Mouse (Mus musculus): Measurements from ENCODE around the gene Ccs. TPM values are rescaled to one million over a fixed set of nuclear protein-coding genes. Genes with fewer than 3 reads are reported as not detected.
A peak's percentile ranks its signal among the peaks of the same experiment; 100 is the strongest.
"Not testable (repeated sequence)": the region's sequence is repeated elsewhere in the genome, so short reads cannot be mapped to it uniquely, and the experiment has no call there.

Ccs gene
- polyA plus RNA-seq, 1 experiment from 2014 or later: 46.4 TPM

DNA sequence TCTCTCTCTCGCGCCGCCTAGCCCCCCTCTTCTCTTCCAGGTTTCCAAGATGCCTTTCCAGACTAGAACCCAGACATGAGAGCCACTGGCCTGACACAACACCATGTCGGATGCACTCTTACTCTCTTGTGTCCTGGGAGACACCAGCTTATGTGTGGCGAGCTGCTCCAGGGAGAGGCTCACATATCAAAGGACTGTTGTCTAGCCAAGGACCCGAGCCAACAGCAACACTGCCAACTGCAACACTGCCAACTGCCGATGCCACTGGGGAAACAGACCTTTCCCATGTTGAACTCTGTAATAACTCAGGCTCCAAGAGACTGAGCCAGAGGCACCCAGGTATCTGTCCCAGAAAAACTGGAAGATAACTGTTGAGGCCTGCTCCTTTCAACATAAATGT, 10.0 kb downstream of the Ccs start:
- H3K27me3 ChIP-seq: no peaks in the 10 kb centered on the region
- 69% methylated on average over 7 of the region's 7 CpGs for WGBS
- ATAC-seq (ENCODE audit: low FRiP score): no peak
- no peak overlapping the region for H3K9ac ChIP-seq
- H3K36me3 ChIP-seq: peaks cover 30% of the 10 kb centered on the region
- no peak overlapping the region for H3K27ac ChIP-seq
- no peak overlapping the region for H3K4me2 ChIP-seq (replicated peaks)
- 0 out of 2 replicates have a peak, but pooled peaks cover 4% of the 10 kb centered on the region for H3K4me1 ChIP-seq
- no peaks in the 10 kb centered on the region for H3K9me3 ChIP-seq (replicated peaks)
- H3K4me3 ChIP-seq: no peak overlapping the region

DNA sequence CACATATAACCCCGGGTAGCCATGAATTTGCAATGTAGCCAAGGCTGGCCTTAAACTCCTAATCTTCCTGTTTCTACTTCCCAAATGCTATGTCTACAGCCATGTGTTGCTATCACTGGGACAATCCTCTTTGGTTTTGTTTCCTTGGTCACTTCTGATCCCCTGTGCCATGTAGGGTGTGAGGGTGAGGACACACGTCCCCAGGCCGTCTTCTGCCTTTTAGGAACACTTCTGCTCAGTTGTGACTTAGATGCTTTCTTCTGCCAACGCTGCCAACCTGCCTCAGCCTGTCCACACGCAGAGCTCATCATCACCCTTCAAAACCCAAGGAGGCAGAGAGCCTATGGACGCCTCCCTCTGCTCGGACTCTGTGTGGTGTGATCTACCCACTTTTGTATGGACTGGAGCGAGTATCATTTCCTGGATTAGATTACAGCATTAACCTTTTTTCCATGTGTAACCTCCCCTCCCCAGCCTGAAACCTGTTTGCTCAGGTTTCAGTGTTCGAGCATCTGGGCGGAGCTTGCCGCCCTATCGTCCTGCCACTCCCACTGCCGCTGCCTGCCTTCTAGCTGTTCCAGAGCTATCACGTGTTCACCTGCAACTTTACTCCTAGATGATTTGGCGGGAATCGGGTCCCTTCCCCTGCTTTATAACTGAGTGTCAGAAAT, 10.6 kb downstream of the Ccs start:
- no peak overlapping the region for H3K27ac ChIP-seq
- H3K9me3 ChIP-seq (replicated peaks): no peaks in the 10 kb centered on the region
- no peak overlapping the region for H3K4me2 ChIP-seq (replicated peaks)
- H3K27me3 ChIP-seq: no peaks in the 10 kb centered on the region
- no peak overlapping the region for H3K9ac ChIP-seq
- 0 out of 2 replicates have a peak, but pooled peaks cover 4% of the 10 kb centered on the region for H3K4me1 ChIP-seq
- ATAC-seq (ENCODE audit: low FRiP score): no peak
- peaks cover 27% of the 10 kb centered on the region for H3K36me3 ChIP-seq
- WGBS: 62% methylated on average over 16 of the region's 16 CpGs
- H3K4me3 ChIP-seq: no peak overlapping the region

GRCm38 (mm10) chr19:4820678-4821303, 18.3 kb downstream of the Ccs start:
- ATAC-seq (ENCODE audit: low FRiP score): no peak
- no peaks in the 10 kb centered on the region for H3K4me1 ChIP-seq
- no peak overlapping the region for H3K27ac ChIP-seq
- H3K4me2 ChIP-seq (replicated peaks): no peak overlapping the region
- 82% methylated on average over 5 of the region's 5 CpGs for WGBS
- no peak overlapping the region for H3K9ac ChIP-seq
- H3K4me3 ChIP-seq: no peak overlapping the region
- H3K36me3 ChIP-seq: peaks cover 17% of the 10 kb centered on the region
- no peaks in the 10 kb centered on the region for H3K27me3 ChIP-seq
- H3K9me3 ChIP-seq (replicated peaks): no peaks in the 10 kb centered on the region

- H3K4me1 ChIP-seq: no peaks in the 10 kb centered on the region
- no peak overlapping the region for H3K9ac ChIP-seq
- no peaks in the 10 kb centered on the region for H3K9me3 ChIP-seq (replicated peaks)
- WGBS: 65% methylated on average over 1 of the region's 1 CpGs
- no peak for ATAC-seq (ENCODE audit: low FRiP score)
- no peaks in the 10 kb centered on the region for H3K36me3 ChIP-seq
- no peaks in the 10 kb centered on the region for H3K27me3 ChIP-seq
- H3K4me3 ChIP-seq: no peak overlapping the region
- H3K4me2 ChIP-seq (replicated peaks): no peak overlapping the region
- H3K27ac ChIP-seq: no peak overlapping the region
These were observed 21.8 kb downstream of the Ccs start for GRCm38 (mm10) chr19:4817182-4817835.

- Histone ChIP-seq H3K4me1 (peaks cover 19% of the 10 kb centered on the region), H3K27me3 (no peaks in the 10 kb centered on the region), H3K27ac (no peak overlapping the region), H3K36me3 (no peaks in the 10 kb centered on the region), H3K4me2 (replicated peaks) (no peak overlapping the region), H3K9me3 (replicated peaks) (no peaks in the 10 kb centered on the region), H3K4me3 (no peak overlapping the region), H3K9ac (no peak overlapping the region)
- 79% methylated on average over 5 of the region's 6 CpGs for WGBS
- no peak for ATAC-seq (ENCODE audit: low FRiP score)
These were observed 26.1 kb downstream of the Ccs start for GRCm38 (mm10) chr19:4813015-4813414.

DNA sequence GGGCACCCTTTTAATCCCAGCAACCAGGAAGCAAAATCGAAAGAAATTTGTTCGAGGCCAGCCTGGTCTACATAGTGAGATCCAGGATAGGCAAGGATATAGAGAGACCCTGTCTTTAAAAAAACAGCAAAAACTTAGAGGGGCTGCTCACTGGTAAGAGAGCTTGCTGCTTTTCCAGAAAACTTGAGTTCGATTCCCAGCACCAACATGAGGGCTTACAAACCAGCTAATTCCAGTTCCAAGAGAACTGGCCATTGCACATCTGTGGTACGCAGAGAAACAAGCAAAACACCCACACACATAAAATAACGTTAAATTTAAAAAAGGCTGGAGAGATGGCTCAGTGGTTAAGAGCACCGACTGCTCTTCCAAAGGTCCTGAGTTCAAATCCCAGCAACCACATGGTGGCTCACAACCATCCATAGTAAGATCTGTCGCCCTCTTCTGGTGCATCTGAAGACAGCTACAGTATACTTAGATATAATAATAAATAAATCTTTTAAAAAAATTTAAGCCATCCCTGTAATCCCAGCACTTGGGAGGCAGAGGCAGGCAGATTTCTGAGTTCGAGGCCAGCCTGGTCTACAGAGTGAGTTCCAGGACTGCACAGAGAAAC, 26.7 kb downstream of the Ccs start:
- H3K36me3 ChIP-seq; H3K9me3 ChIP-seq (replicated peaks); H3K27me3 ChIP-seq; ATAC-seq (ENCODE audit: low FRiP score): not testable (repeated sequence)
- H3K4me1 ChIP-seq: peaks cover 22% of the 10 kb centered on the region
- peak overlapping the region; percentile 82 for H3K9ac ChIP-seq
- peak overlapping the region; percentile 96 for H3K4me2 ChIP-seq (replicated peaks)
- H3K4me3 ChIP-seq: peak overlapping the region; percentile 81
- 0 out of 2 replicates have a peak overlapping the region, but pooled peaks have one; percentile 93 for H3K27ac ChIP-seq
- 77% methylated on average over 8 of the region's 8 CpGs for WGBS

DNA sequence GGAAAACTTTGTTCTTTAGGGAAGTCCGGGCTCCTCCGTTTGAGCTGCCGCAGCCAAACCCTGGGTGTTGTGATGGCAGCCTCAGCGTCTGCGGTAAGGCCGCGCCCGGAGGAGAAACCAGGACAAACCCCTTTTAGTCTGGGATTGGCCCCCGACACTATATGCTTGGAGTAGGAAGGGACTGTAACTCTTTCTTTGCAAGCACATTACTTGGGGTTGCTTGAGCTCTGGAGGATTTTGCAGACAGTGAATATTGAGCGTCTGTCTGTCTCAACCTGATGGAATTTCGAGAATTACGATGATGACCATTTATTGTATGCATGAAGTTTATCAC, 27.3 kb downstream of the Ccs start:
- peak overlapping the region; percentile 96 for H3K4me2 ChIP-seq (replicated peaks)
- H3K27me3 ChIP-seq: no peaks in the 10 kb centered on the region
- H3K27ac ChIP-seq: peak overlapping the region; percentile 93
- peak; percentile 36; the same call in 1 of the 2 replicates for ATAC-seq (ENCODE audit: low FRiP score)
- H3K4me1 ChIP-seq: peaks cover 22% of the 10 kb centered on the region
- H3K4me3 ChIP-seq: peak overlapping the region; percentile 81
- no peaks in the 10 kb centered on the region for H3K36me3 ChIP-seq
- WGBS: 7% methylated on average over 12 of the region's 12 CpGs
- H3K9ac ChIP-seq: peak overlapping the region; percentile 82
- H3K9me3 ChIP-seq (replicated peaks): no peaks in the 10 kb centered on the region

DNA sequence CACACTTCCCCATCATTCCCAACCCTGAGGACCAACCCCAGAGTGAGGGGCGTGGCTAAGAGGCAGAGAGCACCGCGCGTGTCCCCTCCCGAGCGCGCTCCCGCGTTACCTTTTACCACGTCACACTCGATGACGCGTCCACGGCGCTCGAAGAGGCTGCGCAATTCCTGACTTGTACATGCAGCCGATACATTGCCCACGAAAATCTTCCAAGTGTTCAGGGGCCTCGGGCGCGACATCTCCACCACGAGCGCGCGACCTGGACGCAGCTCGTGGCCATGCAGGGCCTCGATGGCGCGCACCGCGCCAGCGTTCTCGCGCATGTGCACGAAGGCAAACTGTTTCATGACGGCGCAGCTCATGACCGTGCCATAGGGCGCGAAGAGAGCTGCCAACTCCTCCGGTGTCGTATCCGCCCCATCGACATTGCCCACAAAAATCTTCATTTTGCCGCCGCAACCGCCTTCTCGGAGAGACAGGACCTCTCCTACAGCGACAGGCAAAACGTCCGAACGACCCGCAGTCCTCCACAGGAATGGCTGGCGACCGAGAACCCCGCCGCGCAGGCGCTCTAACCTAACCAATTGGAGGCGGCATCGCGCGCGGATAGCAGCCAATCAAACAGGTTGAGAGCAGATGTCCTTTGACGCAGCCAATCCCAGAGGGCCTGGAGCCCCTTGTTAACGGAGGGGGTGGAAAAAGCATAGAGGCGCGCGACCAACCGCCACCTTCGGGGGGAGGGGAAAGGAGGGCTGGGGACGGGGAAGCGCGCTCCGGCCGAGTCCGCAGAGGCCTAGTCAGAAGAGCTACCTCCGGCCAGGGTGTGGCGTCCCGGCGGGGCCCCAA, 27.8 kb downstream of the Ccs start, which contains the start of the genes Gm21992 and Rbm14:
TSS of gene Gm21992 (minus strand) at position 550 of the 846 bp plus-strand sequence.
TSS of gene Rbm14 (minus strand) at position 572 of the 846 bp plus-strand sequence.
- peaks cover 22% of the 10 kb centered on the region for H3K4me1 ChIP-seq
- under 1% methylated on average over 83 of the region's 83 CpGs for WGBS
- peak; percentile 99 for ATAC-seq (ENCODE audit: low FRiP score)
- H3K36me3 ChIP-seq: no peaks in the 10 kb centered on the region
- no peaks in the 10 kb centered on the region for H3K27me3 ChIP-seq
- peak within 1 kb of the TSS; percentile 93 for H3K27ac ChIP-seq
- peak within 1 kb of the TSS; percentile 82 for H3K9ac ChIP-seq
- H3K4me2 ChIP-seq (replicated peaks): peak within 1 kb of the TSS; percentile 96
- H3K4me3 ChIP-seq: peak within 1 kb of the TSS; percentile 81
- no peaks in the 10 kb centered on the region for H3K9me3 ChIP-seq (replicated peaks)

- peak overlapping the region; percentile 81 for H3K4me3 ChIP-seq
- no peaks in the 10 kb centered on the region for H3K36me3 ChIP-seq
- ATAC-seq (ENCODE audit: low FRiP score): no peak
- no peaks in the 10 kb centered on the region for H3K9me3 ChIP-seq (replicated peaks)
- peak overlapping the region; percentile 82 for H3K9ac ChIP-seq
- peak overlapping the region; percentile 96 for H3K4me2 ChIP-seq (replicated peaks)
- under 1% methylated on average over 17 of the region's 17 CpGs for WGBS
- H3K27ac ChIP-seq: peak overlapping the region; percentile 93
- H3K4me1 ChIP-seq: peaks cover 22% of the 10 kb centered on the region
- no peaks in the 10 kb centered on the region for H3K27me3 ChIP-seq
These were observed 28.4 kb downstream of the Ccs start for GRCm38 (mm10) chr19:4810746-4811062.

DNA sequence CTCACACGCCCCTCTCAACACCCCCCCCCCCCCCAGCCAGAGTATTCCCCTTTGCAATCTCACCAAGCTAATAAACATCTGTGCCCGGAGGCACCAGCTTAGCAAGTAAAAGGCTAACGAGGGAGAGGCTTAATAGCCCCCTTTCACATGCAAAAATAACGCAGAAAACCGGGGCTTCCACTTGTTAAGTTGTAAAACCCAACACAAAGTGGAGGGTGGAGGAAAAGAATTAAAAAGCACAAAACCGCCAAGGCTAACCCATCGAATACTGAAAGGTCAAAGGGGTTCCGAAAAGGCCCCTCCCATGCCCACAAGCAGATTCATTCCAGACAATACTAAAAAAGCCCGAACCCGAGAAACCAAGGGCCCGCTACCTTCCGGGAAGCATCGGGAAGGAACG, 28.8 kb downstream of the Ccs start:
- H3K27ac ChIP-seq: peak overlapping the region; percentile 93; the same call in 1 of the 2 replicates
- peak overlapping the region; percentile 96 for H3K4me2 ChIP-seq (replicated peaks)
- no peaks in the 10 kb centered on the region for H3K27me3 ChIP-seq
- H3K9ac ChIP-seq: peak overlapping the region; percentile 82
- no peaks in the 10 kb centered on the region for H3K36me3 ChIP-seq
- 0% methylated on average over 14 of the region's 14 CpGs for WGBS
- peak overlapping the region; percentile 81 for H3K4me3 ChIP-seq
- H3K9me3 ChIP-seq (replicated peaks): no peaks in the 10 kb centered on the region
- H3K4me1 ChIP-seq: peaks cover 22% of the 10 kb centered on the region
- ATAC-seq (ENCODE audit: low FRiP score): no peak

DNA sequence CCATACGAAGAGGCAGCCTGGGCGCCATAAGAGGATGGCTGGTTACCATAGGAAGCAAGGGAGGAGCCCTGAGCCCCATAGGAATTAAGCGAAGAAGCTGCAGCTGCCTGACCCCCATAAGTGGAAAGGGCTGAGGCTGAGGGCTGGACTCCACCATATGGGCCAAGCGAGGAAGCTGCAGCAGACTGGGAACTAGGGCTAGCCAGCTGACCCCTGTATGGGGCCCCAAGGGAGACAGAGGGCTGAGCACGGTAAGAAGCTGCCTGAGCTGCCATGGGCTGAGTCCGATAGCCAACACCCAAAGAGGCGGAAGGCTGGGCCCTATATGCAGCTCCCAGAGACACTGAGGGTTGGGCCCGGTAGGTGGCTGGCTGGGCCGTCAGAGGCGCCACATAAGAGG, 35.8 kb downstream of the Ccs start:
- Histone ChIP-seq H3K9me3 (replicated peaks) (no peaks in the 10 kb centered on the region), H3K27ac (no peak overlapping the region), H3K36me3 (peaks cover 55% of the 10 kb centered on the region), H3K27me3 (no peaks in the 10 kb centered on the region), H3K9ac (no peak overlapping the region), H3K4me1 (peaks cover 15% of the 10 kb centered on the region), H3K4me2 (replicated peaks) (no peak overlapping the region), H3K4me3 (no peak overlapping the region)
- WGBS: 79% methylated on average over 10 of the region's 10 CpGs
- ATAC-seq (ENCODE audit: low FRiP score): no peak

Measured in hindbrain, embryonic 12.5 days (tissue).